Mouse (Mus musculus): ENCODE data around the gene Ackr3. TPM values are rescaled to one million over a fixed set of nuclear protein-coding genes. Genes with fewer than 3 reads are reported as not detected.

Gene Ackr3
- polyA plus RNA-seq, 1 experiment = 37.6 TPM

DNA sequence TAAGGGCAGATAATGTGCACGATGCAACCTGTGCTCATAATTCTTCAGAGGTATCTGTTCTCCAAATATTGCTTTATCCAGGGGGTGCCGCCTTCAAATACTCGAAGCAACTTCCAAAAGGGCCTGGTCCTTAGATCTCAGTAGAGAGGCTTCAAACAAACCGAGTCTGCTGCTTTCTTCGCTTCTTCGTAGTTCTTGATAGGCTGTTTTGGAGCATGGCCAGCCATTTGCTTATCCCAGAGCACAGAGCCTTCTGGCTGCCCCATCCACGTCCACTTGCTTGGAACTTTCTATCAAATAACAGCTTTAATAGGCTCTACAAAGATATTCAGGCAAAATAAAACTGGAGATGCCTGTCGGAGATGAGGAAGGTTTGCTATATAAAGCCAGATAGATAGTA lies 58.6 kb downstream of the Ackr3 start:
- DNase-seq (ENCODE audit: low read depth) = no peak
- TF ChIP-seq POLR2A (IDR thresholded peaks at IDR 0.05; ENCODE audit: borderline replicate concordance, extremely low read depth, insufficient read depth, insufficient read length, poor library complexity, severe bottlenecking) = no peak
- no peak for TF ChIP-seq CTCF (IDR thresholded peaks at IDR 0.05; ENCODE audit: borderline replicate concordance, extremely low read depth, insufficient read depth, insufficient read length)

Other genes with a start within 250 kb of the Ackr3 start
- gene Asb18, start 189.3 kb upstream of the Ackr3 start, polyA plus RNA-seq (2012; rRNA removed) = 0.25 and 0.59 TPM in 2 replicates
- gene Iqca, start 50.6 kb upstream of the Ackr3 start, polyA plus RNA-seq (2012; rRNA removed) = 0.39 and 0.52 TPM in 2 replicates

All from brain, embryonic 14.5 days (tissue).